Mouse (Mus musculus) adrenal gland, postnatal 10 days (tissue): ENCODE measurements around the gene Eif6. TPM values are rescaled to one million over a fixed set of nuclear protein-coding genes. Genes with fewer than 3 reads are reported as not detected.
"Not testable (repeated sequence)": the region's sequence is repeated elsewhere in the genome, so short reads cannot be mapped to it uniquely, and the experiment has no call there.

Source experiments
- DNase-seq: peaks from one replicate; pipeline ENCODE4 v3.0.0; 2021; ENCODE audit warnings: mixed read lengths
- long read RNA-seq, 2 experiments: library from polyadenylated mRNA; stranded (forward); transcript quantifications; one replicate each; pipeline ENCODE4 v2.0.0; 2021
- total RNA-seq, 2 experiments: library from RNA; stranded (reverse); gene quantifications; 2 replicates each; pipeline ENCODE4 v1.2.3; 2021

The Eif6 gene
- total RNA-seq = 100 to 1,000 TPM; 106 to 121 TPM
- long read RNA-seq, experiment 1, transcript Eif6-201 (6 exons, 1,500 nt) = major isoform, 259 of 281 reads
- long read RNA-seq, experiment 1, partial matches to known transcripts = 13 of 281 reads
- long read RNA-seq, experiment 1, other reads (novel, unspliced or antisense) = 9 of 281 reads
- long read RNA-seq, experiment 2, transcript Eif6-201 (6 exons, 1,500 nt) = major isoform, 106 of 117 reads
- long read RNA-seq, experiment 2, partial matches to known transcripts = 6 of 117 reads
- long read RNA-seq, experiment 2, other reads (novel, unspliced or antisense) = 5 of 117 reads

- DNase-seq = peak; percentile 91
These were observed at the start of gene Eif6 for GRCm38 (mm10) chr2:155826630-155827424. TSS of gene Eif6 (minus strand) at chr2:155826925.

GRCm38 (mm10) chr2:155873636-155874035, 46.9 kb upstream of the Eif6 start:
- no peak for DNase-seq

- DNase-seq = no peak
These were observed 46.3 kb upstream of the Eif6 start for GRCm38 (mm10) chr2:155872930-155873507.

- DNase-seq = no peak
These were observed 45.8 kb upstream of the Eif6 start for GRCm38 (mm10) chr2:155872486-155872885.

- no peak for DNase-seq
These were observed 43.0 kb upstream of the Eif6 start for GRCm38 (mm10) chr2:155869772-155870171.

- DNase-seq = no peak
These were observed 41.6 kb upstream of the Eif6 start for GRCm38 (mm10) chr2:155868320-155868719.

GRCm38 (mm10) chr2:155863301-155863867, 36.7 kb upstream of the Eif6 start:
- DNase-seq = no peak

GRCm38 (mm10) chr2:155862573-155863300, 36.0 kb upstream of the Eif6 start:
- no peak for DNase-seq

- peak; percentile 74 for DNase-seq
These were observed 34.9 kb upstream of the Eif6 start for GRCm38 (mm10) chr2:155861581-155861980.

GRCm38 (mm10) chr2:155860102-155860501, 33.4 kb upstream of the Eif6 start:
- DNase-seq = no peak

- DNase-seq = no peak
These were observed 25.8 kb upstream of the Eif6 start for GRCm38 (mm10) chr2:155852536-155852935.

GRCm38 (mm10) chr2:155850120-155850519, 23.4 kb upstream of the Eif6 start:
- DNase-seq = no peak

GRCm38 (mm10) chr2:155849464-155849863, 22.7 kb upstream of the Eif6 start:
- DNase-seq = no peak

- peak; percentile 88 for DNase-seq
These were observed 21.6 kb upstream of the Eif6 start for GRCm38 (mm10) chr2:155848291-155848690.

GRCm38 (mm10) chr2:155846930-155847329, 20.2 kb upstream of the Eif6 start:
- no peak for DNase-seq

- no peak for DNase-seq
These were observed 12.2 kb upstream of the Eif6 start for GRCm38 (mm10) chr2:155838961-155839360.

- DNase-seq = no peak
These were observed 11.2 kb upstream of the Eif6 start for GRCm38 (mm10) chr2:155837961-155838360.

GRCm38 (mm10) chr2:155834732-155835131, 8.0 kb upstream of the Eif6 start, which contains the start of gene Fam83c:
TSS of gene Fam83c (minus strand) at chr2:155834854.
- no peak for DNase-seq

GRCm38 (mm10) chr2:155832087-155832486, 5.4 kb upstream of the Eif6 start:
- not testable (repeated sequence) for DNase-seq

- no peak for DNase-seq
These were observed 4.6 kb upstream of the Eif6 start for GRCm38 (mm10) chr2:155831302-155831701.

GRCm38 (mm10) chr2:155830841-155831240, 4.1 kb upstream of the Eif6 start:
- DNase-seq = no peak
